Mouse (Mus musculus): ENCODE data around the gene Tfrc. TPM values are rescaled to one million over a fixed set of nuclear protein-coding genes. Genes with fewer than 3 reads are reported as not detected.

Gene Tfrc
- 10.1 and 17.2 TPM in 2 replicates for polyA plus RNA-seq (2015; fragmentation: Nextera tagmentation; extraction: Ambion mirVana)

DNA sequence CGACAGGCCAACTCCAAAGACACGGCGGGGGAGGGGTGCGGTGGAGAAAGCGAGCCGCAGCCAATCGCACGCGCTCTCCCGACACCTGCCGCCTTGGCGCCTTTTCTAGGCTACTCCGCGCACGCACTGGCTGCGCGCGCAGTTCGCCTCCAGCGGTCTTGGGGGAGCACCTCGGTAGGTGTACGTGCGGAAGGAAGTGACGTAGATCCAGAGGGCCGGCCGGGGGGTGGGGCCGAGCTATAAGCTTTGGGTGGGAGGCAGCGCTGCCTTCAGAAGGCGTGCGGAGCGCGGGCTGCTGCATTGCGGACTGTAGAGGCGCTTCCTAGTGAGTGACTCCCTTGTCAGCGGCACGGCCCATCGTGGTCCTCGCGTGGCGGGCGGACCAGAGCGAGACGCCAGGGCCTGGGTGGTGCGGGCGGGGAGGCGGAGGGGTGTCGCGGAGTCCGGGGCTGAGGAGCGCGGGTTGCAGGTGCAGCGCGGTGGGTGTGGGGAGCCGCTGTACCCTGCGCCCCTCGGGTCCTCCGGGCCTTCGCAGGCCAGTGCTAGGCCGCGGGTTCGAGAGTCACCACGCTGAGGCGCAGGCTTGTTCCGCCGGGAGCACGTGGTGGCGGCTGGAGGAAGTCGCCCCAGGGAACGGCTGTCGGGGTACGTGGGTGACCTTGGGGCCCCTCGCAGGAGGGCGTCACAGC lies at the start of gene Tfrc:
Gene Tfrc, plus strand, starts transcription at position 209 of the 689 bp plus-strand sequence.

DNA sequence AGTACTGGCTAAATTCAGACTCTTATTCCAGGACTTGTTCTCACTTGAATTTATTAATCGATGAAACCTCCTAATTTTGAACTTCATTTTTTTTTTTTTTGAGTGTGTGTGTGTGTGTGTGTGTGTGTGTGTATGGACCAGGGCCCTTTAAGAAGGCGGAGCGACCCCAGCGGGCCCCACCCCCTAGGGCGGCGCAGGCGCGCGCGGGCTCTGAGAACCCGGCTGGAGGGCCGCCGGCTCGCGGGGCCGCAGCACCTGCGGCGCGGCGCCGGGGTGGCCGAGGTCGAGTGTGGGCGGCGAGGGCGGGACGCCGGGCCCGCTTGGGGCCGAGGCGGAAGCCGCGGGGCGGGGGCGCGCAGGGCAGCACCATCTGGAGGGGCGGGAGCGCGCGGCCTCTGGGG lies 34.9 kb downstream of the Tfrc start, which contains the start of gene Tnk2:
Gene Tnk2, plus strand, starts transcription at position 214 of the 401 bp plus-strand sequence.

Other genes starting within 250 kb of the Tfrc start
- gene Tm4sf19, start 208.4 kb upstream of the Tfrc start, polyA plus RNA-seq (2015; fragmentation: Nextera tagmentation; extraction: Ambion mirVana), result not detected in 2 replicates
- 44.8 and 69.6 TPM in 2 replicates for gene Tctex1d2, start 189.2 kb upstream of the Tfrc start, polyA plus RNA-seq (2015; fragmentation: Nextera tagmentation; extraction: Ambion mirVana)
- gene Pcyt1a, start 178.0 kb upstream of the Tfrc start, polyA plus RNA-seq (2015; fragmentation: Nextera tagmentation; extraction: Ambion mirVana), result 18.5 and 26.5 TPM in 2 replicates
- 1.3 and 1.7 TPM in 2 replicates for gene Slc51a, start 121.0 kb upstream of the Tfrc start, polyA plus RNA-seq (2015; fragmentation: Nextera tagmentation; extraction: Ambion mirVana)
- gene Zdhhc19, start 112.7 kb upstream of the Tfrc start, polyA plus RNA-seq (2015; fragmentation: Nextera tagmentation; extraction: Ambion mirVana), result not detected in 2 replicates
- gene Tnk2, start 35.0 kb downstream of the Tfrc start, polyA plus RNA-seq (2015; fragmentation: Nextera tagmentation; extraction: Ambion mirVana), result 6.7 and 7.7 TPM in 2 replicates
- gene Muc4, start 127.0 kb downstream of the Tfrc start, polyA plus RNA-seq (2015; fragmentation: Nextera tagmentation; extraction: Ambion mirVana), result 0.17 TPM in 1 of 2 replicates, not detected in the other
- 0.08 and 0.58 TPM in 2 replicates for gene Muc20, start 188.5 kb downstream of the Tfrc start, polyA plus RNA-seq (2015; fragmentation: Nextera tagmentation; extraction: Ambion mirVana)
- not detected in 2 replicates for gene Smbd1, start 201.6 kb downstream of the Tfrc start, polyA plus RNA-seq (2015; fragmentation: Nextera tagmentation; extraction: Ambion mirVana)

Measured in adrenal gland, postnatal 0 days (tissue).